Mouse (Mus musculus) liver, embryonic 14.5 days (tissue): ENCODE results near the gene Dock4.

ENCODE experiments used
- CTCF ChIP-seq: IDR thresholded peaks from 2 replicates; pipeline ENCODE4 v1.5.1; 2016; ENCODE audit warnings: antibody characterized with exemption, low read depth, control low read depth
- EP300 ChIP-seq: IDR thresholded peaks from 2 replicates; pipeline ENCODE4 v1.6.1; 2016; ENCODE audit warnings: antibody characterized with exemption, low read depth

DNA sequence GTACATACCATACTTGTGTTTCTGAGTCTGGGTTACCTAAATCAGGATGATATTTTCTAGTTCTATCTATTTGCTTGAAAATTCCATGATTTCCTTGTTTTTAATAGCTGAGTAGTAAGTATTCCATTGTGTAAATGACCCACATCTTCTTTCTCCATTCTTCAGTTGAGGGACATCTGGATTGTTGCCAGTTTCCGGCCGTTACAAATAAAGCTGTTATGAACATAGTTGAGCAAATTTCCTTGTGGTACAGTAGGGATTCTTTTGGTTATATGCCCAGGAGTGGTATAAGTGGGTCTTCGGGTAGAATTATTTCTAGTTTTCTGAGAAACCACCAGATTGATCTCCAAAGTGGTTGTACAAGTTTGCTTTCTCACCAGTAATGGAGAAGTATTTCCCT is 79.3 kb downstream of the Dock4 start:
- TF ChIP-seq EP300 (no peak), CTCF (no peak)
